Mouse (Mus musculus) left cerebral cortex, postnatal 14 days (tissue): ENCODE measurements around the gene Ifnl3. TPM values are rescaled to one million over a fixed set of nuclear protein-coding genes. Genes with fewer than 3 reads are reported as not detected.

Experiments
- DNase-seq, 2 experiments: peaks; one replicate each; pipeline ENCODE4 v3.0.0; 2021 to 2022; ENCODE audit warnings: low spot score in 2 of 2, mixed read lengths in 1 of 2
- intact Hi-C: fragments of 180-260 bp; cut with DNase I; formaldehyde crosslinking; loops from one replicate; pipeline ENCODE4 v1.15.1; 2025
- microRNA-seq, 2 experiments: library from miRNA; unstranded; fragments of <30 nt; microRNA quantifications; one replicate each; pipeline ENCODE4 v1.2.0; 2022
- total RNA-seq, 2 experiments: library from RNA; stranded (reverse); gene quantifications; 2 replicates each; pipeline ENCODE4 v1.2.3; 2021

Gene Ifnl3
- total RNA-seq, 2 experiments from 2014 or later, result not detected

GRCm38 (mm10) chr7:28573236-28573635 lies 50.6 kb downstream of the Ifnl3 start:
- no peak for DNase-seq
- intact Hi-C loops, result no loop called here

Small RNA genes within 50 kb of the gene (microRNA-seq; reads per million reads assigned to microRNA genes)
- gene Mir7049, result 0.26 to 1.0 reads per million in 2 experiments

Other genes starting within 250 kb of the Ifnl3 start
- 10 to 100 TPM; 40.7 to 44.1 TPM for gene Eid2b, start 245.1 kb upstream of the Ifnl3 start, total RNA-seq
- 1 to 10 TPM; 1.2 to 3.4 TPM for gene Selenov, start 231.7 kb upstream of the Ifnl3 start, total RNA-seq
- gene Dll3, start 220.6 kb upstream of the Ifnl3 start, total RNA-seq, result 1 to 10 TPM; 2.2 to 2.6 TPM
- gene Timm50, start 210.8 kb upstream of the Ifnl3 start, total RNA-seq, result 10 to 100 TPM; 39.9 to 42.8 TPM
- gene Supt5, start 184.1 kb upstream of the Ifnl3 start, total RNA-seq, result 100 to 1,000 TPM; 113 to 114 TPM
- gene Rps16, start 172.2 kb upstream of the Ifnl3 start, total RNA-seq, result 100 to 1,000 TPM; 481 to 507 TPM
- 10 to 100 TPM; 10.1 to 10.3 TPM for gene Plekhg2, start 150.2 kb upstream of the Ifnl3 start, total RNA-seq
- 1 to 10 TPM; 1.5 to 3.3 TPM for gene Zfp36, start 142.6 kb upstream of the Ifnl3 start, total RNA-seq
- gene Med29, start 130.1 kb upstream of the Ifnl3 start, total RNA-seq, result 10 to 100 TPM; 18.0 to 19.8 TPM
- gene Paf1, start 129.9 kb upstream of the Ifnl3 start, total RNA-seq, result 10 to 100 TPM; 59.9 to 60.0 TPM
- 1 to 10 TPM; 2.6 to 3.3 TPM for gene Gmfg, start 85.4 kb upstream of the Ifnl3 start, total RNA-seq
- 10 to 100 TPM; 97.0 to 98.5 TPM for gene Lrfn1, start 70.9 kb upstream of the Ifnl3 start, total RNA-seq
- not detected for gene Ifnl2, start 12.4 kb upstream of the Ifnl3 start, total RNA-seq
- gene Sycn, start 18.0 kb downstream of the Ifnl3 start, total RNA-seq, result not detected
- gene Nccrp1, start 24.4 kb downstream of the Ifnl3 start, total RNA-seq, result under 1 TPM; 0.36 to 0.53 TPM
- 10 to 100 TPM; 59.8 to 61.6 TPM for gene Samd4b, start 75.3 kb downstream of the Ifnl3 start, total RNA-seq
- gene Pak4, start 75.3 kb downstream of the Ifnl3 start, total RNA-seq, result 1 to 10 TPM; 8.7 to 10.0 TPM
- gene Acp7, start 108.5 kb downstream of the Ifnl3 start, total RNA-seq, result 1 to 10 TPM in 1 of 2 experiments, under 1 TPM in 1; 0.53 to 1.1 TPM
- 10 to 100 TPM; 16.9 to 19.9 TPM for gene Fbxo27, start 170.0 kb downstream of the Ifnl3 start, total RNA-seq
- under 1 TPM; 0.88 to 0.93 TPM for gene Fbxo17, start 194.0 kb downstream of the Ifnl3 start, total RNA-seq
- 10 to 100 TPM; 60.4 to 66.5 TPM for gene Mrps12, start 219.0 kb downstream of the Ifnl3 start, total RNA-seq
- 10 to 100 TPM; 13.0 to 17.9 TPM for gene Sars2, start 219.2 kb downstream of the Ifnl3 start, total RNA-seq
- gene Ccer2, start 233.3 kb downstream of the Ifnl3 start, total RNA-seq, result 1 to 10 TPM; 1.3 TPM
- 100 to 1,000 TPM; 189 to 230 TPM for gene Sirt2, start 243.9 kb downstream of the Ifnl3 start, total RNA-seq
- 10 to 100 TPM; 39.3 to 39.6 TPM for gene Nfkbib, start 244.7 kb downstream of the Ifnl3 start, total RNA-seq